Mouse (Mus musculus): ENCODE data around the gene Dock7.
A peak's percentile ranks its signal among the peaks of the same experiment; 100 is the strongest.

Gene Dock7

DNA sequence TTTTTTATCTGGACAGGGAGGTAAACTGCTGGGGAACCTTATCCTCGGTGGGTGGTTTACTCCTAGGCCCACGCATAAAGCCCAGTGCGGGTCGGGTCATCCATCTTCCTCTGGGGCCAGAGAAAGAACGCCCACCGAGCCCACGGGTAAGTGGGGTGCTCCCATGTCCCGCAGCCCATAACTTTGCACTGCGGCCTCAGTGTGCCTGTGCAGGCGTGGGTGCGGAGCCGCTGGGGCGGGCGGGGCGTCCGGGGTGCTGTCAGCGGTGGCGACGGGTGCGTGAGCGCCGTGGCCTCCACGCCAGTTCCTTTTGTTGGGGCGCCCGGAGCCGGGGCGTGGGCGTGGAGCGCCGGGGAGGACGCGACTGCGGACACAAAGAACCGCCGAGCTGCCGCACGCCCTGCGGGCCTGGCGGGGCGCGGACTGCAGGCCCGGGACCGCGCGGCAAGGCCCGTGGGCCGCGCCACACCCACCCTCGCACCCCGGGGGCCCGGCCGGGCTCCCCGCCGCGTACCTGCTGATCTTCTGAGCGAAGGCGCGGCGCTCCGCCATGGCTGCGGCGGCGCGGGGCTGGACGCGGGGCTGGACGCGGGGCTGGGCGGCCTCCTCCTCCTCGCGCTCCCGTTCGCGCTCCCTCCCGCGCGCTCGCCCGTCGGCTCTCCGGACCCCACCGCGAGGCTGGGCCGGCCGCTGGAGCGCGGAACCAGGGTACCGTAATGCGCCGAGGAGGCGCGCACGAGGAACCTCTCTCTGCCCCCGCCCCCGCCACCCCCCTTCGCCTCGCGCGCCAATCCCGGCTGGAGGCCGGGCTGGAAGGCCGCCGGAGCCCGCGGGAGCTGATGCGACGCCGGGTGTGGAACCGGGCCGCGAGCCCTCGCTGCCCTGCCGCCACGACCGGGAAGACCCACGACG is at the start of gene Dock7:
TSS of gene Dock7 (minus strand) at position 705 of the 912 bp plus-strand sequence.
- DNase-seq = peak; percentile 69 to 78

DNA sequence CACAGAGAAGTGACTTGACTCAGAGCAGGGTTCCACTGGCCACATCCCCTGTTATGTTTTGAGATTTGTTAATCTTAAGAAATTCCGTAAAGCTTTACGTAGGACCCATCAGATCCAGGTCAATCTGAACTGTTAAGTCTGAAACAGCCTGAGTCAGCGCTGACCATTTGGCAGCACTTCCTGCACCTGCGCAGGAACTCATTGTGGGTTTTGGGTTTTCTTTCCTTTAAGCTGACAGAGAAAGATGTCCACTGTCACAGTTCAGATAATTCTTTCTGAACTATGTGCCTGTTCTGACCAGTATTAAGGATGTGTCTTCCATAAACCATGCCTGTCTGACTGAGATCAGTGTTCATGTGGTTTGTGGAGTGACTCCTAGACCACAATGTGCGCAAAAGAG is 48.2 kb upstream of the Dock7 start:
- DNase-seq = no peak

DNA sequence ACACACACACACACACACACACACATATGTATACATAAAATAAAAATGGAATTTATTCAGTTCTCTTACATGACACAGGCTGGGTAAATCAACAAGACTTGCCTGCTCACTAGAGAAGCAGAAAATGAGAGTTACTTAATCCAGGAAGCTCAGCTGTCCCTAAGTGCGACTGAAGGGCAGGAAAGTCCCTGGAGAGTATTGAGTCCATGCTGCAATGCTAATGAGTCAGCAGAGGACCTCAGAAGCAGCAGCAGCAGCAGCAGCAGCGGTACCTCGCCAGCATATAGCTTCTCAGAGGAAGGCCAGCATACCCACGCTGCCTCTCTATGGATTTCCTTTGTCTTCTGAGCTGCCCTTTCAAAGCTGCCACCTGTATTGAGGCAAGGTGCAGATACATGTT is 42.8 kb upstream of the Dock7 start:
- no peak for DNase-seq

DNA sequence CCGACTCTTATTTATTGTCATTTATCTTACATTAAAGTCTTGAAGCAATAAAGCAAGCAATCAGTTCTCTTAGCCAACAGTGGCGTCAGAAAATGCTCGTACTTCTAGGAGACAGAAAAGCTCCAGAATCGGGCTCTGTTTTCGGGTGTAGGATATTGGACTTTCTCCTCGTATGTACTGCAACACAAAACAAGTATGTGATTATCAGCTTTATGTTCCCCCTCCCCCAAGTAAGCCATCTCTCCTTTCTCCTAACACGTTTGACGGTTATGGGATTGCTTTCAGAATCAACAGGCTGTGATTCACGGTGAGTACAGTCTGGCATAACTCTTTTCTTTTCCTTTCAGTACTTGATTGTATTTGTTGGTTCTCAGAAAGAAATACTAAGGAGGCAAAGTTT is 42.3 kb upstream of the Dock7 start:
- no peak for DNase-seq

DNA sequence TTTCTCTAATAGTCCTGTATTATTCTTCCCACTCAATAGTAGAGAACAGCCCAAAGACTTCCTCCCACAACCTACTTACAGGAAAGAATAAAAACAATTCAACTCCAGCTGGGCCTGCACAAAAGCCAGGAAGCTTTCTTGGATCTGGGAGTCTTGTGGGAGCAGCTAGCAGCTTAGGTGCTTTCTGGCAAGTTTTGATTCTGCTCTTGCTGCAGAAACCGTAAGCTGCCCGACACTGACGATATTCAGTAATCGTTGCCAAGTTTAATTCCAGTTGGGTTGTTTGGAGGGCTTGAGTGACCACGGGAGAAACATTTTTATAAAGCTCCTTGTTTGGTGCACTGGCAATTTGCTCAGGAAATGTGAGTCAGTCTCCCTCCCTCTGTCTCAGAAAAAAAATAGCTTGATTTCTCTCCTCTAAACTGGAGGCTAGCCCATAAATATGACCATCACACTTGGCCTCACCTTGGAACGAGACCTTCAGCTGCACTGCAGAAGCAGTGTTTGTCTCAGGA is 40.8 kb upstream of the Dock7 start:
- DNase-seq = no peak

DNA sequence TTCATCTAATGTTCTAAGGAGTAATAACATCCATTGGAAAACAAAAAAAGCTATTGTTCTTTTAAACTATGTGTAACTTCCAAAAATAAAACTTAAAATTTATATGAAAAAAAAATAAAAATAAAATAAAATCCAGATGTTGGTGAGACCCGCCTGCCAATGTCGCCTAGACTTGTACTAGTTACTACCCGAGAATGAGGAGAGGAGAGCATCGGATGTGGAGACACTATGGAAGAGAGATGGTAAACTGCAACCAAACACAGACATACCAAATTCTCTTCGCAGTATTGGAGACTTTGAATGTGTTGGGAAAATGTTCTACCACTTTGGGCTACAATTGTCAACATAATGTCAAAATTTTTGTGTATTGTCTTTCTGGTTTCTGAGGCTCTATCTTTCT is 40.2 kb upstream of the Dock7 start:
- DNase-seq = no peak

DNA sequence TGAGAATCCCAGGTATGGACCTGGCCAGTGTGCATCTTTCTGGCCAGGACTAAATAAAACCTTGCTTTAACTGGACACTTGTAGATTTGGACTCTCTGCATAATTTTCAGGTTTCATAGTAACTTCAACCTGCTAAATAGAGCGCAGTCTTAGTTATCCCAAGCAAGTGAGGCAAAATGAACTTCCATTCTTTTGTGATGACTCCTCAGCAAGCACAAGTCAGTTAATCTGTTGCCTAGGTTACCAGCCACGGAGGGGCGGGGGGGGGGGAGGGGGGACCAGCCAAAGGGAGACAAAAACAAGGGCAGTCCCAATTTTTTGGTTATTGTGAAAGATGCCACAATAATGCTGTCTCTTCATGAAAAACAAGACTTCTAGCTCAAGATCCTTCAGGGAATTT is 39.7 kb upstream of the Dock7 start:
- no peak for DNase-seq

DNA sequence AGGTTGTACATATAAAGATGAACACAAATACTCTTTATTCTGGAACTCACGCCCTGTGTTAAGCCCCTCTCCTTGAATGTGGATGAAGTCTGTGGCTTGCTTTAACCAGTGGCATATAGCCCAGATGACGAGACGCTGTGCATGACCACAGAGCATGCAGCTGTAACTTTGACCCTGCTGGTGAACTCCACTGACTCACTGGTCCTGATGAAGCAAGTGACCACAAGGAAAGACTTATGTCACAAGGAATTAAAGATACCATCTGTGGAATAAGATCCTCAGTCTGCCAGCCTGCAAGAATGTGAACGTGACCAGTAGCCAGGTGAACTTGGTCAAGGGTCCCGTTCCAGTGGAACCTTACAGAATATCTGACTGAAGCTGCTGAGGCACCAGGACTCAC is 37.8 kb upstream of the Dock7 start:
- DNase-seq = no peak

DNA sequence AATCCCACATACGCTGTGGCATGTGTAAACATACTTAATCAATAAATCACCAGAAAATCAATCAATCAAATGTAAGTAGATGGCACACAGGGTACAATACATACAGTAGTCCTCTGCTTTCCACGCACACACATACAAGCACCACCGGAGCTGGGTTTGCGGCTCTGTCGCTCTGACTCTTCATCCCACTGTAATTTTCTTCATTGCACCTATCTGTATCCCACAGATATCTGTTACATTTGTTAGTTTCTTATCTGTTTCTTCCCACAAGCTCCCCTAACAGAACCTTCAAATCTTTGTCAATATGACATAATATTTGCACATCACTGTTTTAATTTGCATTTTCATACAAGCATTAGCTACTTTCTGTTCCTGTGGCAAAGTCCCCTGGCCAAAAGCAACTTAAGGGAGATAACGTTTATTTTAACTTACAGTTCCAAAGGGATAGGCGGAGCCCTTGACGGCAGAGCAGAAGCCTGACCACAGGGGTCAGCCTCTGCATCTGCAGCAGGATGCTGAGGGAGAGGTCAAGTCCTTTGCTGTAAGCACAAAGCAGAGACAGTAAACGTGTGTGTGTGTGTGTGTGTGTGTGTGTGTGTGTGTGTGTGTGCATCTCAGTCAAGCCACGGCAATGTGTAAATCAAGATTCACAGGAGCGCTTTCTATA is 36.1 kb upstream of the Dock7 start:
- no peak for DNase-seq

DNA sequence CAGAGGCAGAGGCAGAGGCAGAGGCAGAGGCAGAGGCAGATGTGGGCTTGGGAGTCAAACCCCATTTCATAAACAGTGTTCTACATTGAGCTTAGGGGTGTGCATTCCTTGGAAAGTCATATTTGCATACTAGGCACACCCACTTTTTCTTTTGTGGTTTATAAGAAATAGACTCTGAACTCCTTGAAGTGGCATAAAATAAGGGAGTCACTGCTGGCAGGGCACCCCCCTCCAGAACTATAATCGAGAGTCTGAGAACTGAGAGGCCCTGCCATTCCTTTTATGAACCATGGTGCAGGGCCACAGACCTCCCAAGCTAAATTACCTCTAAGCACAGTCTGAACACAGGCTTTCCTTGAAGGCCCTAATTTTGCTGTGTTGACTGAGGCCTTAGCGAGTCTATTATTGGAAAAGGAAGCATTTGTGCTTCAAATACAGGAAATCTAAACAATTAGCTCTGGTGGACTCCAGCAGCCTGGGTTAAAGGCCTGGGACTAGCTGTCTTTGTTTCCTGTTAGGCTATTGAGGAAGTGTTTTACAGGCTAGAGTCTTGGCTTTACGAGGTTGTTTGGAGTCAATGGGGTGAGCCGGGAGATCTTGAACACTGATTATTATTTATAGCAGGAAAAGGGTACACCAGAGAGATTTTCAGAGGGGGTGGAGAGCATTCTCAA is 31.3 kb upstream of the Dock7 start:
- peak; percentile 19 to 37 for DNase-seq

DNA sequence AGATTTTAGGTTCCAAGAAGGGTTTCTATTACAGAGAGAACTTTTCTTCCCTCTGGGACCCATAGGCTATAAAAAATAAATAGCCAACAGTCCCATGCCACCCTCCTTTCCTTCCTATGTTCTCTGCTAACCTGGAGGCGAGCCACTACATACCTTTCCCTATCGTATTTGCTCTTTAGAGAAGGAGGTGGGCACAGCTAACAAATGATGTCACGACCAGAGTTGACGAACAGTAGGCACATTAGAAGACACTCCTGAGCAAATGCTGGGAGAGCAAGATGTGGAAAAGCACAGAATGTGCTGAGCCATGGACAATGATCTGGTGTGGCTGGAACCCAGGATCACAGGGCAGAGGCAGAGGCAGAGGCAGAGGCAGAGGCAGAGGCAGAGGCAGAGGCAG is 30.7 kb upstream of the Dock7 start:
- no peak for DNase-seq

DNA sequence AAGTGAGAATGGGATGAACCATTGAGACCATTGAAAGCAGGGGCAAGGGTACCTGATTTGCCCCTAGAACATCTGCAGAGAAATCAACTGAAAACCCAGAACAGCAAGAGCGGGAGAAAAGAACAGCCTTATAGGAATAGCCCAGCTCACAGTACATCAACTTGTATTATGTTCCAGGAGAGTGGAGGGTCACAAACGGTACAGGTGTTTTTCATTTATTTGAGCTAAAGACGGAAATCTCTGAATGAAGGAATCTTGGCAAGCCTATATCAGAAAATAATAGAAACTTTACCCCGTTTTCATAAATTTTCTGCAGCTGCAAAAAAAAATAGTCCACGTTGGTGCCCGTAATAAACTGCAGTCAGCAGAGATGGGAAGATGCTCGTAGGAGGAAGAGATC is 22.6 kb upstream of the Dock7 start:
- DNase-seq = no peak

DNA sequence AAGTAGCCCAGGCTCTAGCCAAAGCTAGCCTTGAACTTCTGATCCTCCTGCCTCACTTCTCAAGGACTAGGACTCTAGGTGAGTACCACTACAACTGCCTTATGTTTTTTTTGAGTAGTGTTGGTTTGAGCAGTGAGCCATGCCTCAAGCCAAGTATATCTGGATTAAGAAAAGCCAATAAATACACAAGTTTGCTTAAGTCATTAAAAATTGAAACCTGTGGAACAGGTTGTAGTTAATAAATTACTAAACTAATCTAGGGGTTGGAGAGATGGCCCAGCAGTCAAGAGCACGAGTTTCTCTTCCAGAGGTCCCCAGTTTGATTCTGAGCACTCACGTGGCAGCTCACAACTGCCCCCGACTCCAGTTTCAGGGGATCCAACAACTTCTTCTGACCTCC is 20.9 kb upstream of the Dock7 start:
- peak; percentile 46 to 75 for DNase-seq

DNA sequence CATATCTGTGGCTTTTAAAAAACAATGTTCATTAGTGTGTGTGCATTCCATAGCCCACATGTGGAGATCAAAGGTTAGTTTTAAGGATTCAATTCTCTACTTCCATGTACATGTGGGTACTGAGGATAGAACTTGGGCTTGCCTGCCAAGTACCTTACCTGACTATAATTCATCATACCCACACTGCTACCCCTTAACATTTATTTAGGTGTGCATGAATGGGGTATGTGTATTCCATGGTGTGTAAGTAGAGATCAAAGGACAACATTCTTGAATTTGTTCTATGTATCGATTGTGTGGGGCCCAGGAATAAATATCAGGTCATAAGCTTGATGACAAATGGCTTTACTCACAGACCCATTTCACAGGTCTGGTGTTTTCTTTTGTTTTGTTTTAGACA is 20.5 kb upstream of the Dock7 start:
- DNase-seq = no peak

DNA sequence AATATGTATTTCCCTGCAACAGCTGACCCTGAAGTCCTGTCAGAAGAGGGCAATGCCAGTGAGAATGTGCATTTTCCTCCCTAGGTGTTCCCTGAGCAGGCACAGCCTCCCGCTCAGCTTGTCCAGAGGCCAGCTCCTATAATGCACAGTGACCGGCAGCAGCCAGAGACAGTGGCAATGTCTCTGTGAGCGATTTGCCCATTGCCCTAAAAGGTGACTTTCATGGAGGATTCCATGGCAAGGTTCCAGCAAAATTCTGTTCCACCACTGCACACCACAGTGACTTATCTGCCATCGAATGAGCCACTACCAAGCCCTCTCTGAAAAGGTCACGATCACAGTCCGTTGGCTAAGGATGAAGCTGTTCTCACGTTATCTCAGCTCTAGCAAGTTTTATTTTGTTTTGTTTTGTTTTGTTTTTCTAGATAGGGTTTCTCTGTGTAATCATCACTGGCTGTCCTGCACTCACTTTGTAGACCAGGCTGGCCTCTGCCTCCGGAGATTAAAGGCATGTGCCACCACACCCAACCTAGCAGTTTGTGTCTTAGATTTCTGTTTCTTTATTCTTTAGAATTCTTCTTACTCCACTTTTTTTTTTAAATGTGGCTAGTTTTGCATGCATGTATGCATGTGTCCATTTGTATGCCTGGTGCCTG is 17.4 kb upstream of the Dock7 start:
- DNase-seq = no peak

DNA sequence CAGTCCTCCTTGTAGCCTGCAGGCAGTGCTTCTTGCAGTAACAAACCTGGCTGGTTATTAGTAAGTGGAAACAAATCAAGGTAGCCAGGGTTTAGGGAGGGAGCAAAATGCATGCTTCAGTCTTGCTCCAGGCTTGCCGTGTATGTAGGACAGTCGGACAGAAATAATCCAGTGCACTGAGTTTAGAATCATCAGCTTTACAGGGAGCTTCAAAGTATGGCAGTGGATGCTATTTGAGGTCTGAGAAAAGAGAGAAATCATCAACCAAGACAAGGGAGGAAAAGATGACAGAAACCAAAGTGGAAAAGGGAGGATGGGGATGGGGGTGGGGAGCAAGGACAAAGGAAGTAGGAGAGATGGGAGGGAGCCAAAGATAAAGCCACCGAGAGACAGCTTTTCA is 13.8 kb upstream of the Dock7 start:
- DNase-seq = no peak

DNA sequence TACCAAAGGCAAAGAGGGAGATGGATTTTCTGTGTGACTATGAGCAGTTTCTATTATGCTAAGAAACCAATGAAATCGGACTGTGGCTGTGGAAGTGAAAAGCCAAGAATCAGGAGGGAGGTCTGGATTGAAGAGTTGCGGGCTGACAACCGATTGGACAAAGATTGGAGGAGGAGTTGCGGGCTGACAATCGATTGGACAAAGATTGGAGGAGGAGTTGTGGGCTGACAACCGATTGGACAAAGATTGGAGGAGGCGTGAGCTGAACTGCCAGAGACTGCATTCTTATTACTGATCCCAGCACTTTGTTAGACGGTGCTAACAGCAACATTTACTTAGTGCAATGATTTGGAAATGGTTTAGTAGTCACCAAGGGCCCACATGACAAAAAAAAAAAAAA is 12.6 kb upstream of the Dock7 start:
- DNase-seq = no peak

DNA sequence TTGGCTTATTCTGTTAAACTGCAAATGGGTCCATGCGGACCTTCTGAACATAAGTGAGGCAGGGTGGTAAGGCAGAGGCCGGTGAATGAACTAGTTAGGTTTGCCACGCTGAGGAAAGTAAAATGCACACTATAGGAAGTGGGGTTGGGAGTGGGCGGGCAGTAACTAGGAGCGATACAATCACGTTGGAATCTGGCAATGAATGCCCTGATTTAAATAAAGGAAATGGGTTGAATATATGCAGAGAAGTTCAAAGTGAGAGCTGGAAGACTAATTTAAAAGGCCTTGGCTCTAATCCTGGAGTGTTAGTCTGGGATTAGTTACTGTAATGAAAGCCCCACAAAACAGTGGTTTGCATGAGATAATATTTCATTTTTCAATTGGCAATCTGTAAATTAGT is 12.0 kb upstream of the Dock7 start:
- DNase-seq = no peak

DNA sequence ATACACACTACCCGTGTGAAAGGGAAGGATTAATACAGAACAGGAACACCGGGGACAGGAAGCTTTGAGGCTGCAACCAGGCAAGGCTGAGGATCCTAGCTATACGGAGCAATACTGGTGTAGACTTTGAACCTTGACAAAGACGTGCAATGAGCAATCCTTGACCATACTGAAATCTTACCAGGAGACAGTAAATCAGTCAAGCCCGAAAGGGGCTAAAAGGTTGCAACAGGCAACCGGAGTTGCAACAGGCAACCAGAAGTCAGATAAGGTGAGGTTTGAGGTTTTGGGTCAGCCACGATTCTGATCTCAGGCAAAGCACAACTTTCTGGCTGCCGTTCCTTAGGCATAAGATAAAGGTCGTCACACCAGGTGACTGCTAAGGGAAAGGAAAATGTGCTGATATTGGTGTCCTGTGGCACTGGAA is 10.5 kb upstream of the Dock7 start:
- DNase-seq = no peak

DNA sequence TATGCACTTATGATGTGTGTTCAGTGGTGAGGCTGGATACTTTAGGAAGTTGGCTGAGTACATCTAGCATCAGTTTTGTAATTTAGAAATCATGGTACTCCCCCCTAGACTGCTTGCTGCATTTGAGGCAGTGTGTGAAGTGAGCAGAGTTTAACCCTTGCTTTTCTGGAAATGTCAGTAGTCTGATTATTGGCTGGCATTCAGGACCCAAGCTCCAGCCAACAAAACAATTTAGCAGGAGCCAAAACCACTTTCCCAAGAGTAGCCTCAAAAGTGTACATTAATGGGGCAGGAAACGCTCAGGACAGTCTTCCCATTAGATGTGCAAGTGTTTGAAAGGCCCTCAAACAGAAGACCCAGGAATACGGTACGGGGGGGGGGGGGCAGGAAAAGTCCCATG is 2.8 kb upstream of the Dock7 start:
- DNase-seq = no peak

DNA sequence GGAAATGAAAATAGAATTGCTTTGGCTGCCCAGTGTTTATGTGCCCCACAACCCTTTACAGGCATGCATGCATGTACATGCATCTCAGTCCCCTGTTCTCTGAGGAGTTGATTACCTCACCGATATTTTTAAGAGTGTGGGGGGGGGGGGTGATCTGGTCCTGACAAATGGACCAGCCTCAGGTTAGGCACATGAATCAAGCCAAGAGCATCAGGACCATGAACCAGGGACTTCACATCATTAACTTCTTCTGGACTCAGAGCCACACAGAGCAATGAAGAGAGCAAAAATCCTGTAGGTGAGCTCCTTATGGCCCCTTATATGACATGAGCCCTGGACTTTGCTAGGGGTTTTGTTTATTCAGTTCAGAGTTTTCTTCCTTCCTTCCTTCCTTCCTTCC is 2.1 kb upstream of the Dock7 start:
- DNase-seq = no peak

DNA sequence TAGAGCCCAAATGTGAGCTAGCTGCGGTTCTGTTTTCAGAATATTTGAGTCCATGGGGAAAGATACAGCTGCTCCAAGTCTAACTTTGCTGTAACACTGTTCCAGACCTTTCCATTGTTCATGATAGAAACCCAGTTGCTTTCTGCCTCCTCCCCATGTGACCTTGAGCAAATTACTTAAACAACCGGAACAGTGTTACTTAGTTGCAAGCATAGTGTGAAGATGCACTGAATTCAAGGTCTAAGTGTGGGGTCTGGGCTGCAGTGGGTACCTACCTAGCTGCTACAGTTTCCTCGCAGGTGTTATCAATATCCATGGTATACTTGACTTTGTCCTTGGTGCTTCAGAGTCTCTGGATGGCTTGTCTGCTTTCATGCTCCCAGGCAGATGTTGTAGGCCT is 1.3 kb upstream of the Dock7 start:
- DNase-seq = no peak

DNA sequence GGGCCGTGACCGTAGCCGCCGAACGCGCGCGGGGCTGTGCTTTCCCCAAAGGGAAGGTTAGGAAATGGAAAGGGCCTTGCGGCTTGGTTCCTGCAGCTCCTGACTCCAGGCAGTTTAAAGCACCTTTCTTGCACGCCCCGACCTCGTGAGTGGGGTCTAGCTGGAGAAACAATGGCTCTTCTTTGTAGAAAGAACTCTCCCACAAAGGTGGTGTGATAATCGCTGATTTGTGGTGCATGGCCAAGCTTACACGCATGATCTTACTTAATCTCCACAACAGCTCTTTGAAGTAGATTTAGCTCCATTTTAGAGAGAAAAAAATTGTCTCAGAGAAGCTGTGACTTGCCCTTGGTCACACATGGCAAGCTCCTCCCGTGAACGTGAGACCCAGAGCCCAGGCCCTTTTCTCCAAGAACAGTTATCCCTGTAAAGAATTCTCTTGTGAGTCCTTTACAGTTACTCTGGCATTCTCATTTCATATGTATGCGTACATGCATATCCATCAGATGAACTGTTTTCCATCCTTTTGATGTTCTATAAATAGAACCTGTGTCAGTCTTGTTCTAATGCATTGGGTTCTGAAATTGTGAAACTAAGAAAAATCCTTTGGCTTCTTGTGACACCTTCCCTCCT is 524 bp upstream of the Dock7 start:
- DNase-seq = no peak
